9 mouse cellular contexts compared by ENCODE assay signal in genomic region chr5:148959068-148959990, GRCm38 (mm10). TPM values are rescaled to one million over a fixed set of nuclear protein-coding genes. Genes with fewer than 3 reads are reported as not detected.
DNase-seq lines count a peak whose midpoint lies in the region; ATAC-seq and TF ChIP-seq lines count a peak whose summit lies in the region.
"Had no signal": no experiment of that assay in that cellular context is flagged by ENCODE, and none has a peak within 500 bp of the region (broad histone marks: within the 10 kb centered on the region; RNA-seq: fewer than 3 reads in every experiment).

No protein-coding gene starts in this region.

- peak; percentile 81 for ATAC-seq in forebrain, embryonic 16.5 days
- peak; percentile 66 for ATAC-seq in hindbrain, embryonic 15.5 days (ENCODE audit: low FRiP score, low read depth)
- peak; percentile 90 for ATAC-seq in lung, postnatal 0 days

- H3K27ac ChIP-seq in forebrain, embryonic 16.5 days (ENCODE audit: low read length): no peak overlapping the region
- H3K27ac ChIP-seq in hindbrain, embryonic 15.5 days (replicated peaks): no peak overlapping the region
- no peak overlapping the region; the same call in 1 of the 2 replicates for H3K27ac ChIP-seq in lung, postnatal 0 days (ENCODE audit: low read length)

- H3K4me1 ChIP-seq in forebrain, embryonic 16.5 days (replicated peaks; ENCODE audit: control insufficient read depth, insufficient read depth, low read length): peaks cover 13% of the 10 kb centered on the region
- peaks cover 16% of the 10 kb centered on the region for H3K4me1 ChIP-seq in hindbrain, embryonic 15.5 days (replicated peaks)
- peaks cover 6% of the 10 kb centered on the region; the same call in 1 of the 2 replicates for H3K4me1 ChIP-seq in lung, postnatal 0 days (ENCODE audit: insufficient read depth, low read depth, low read length)

- no peaks in the 10 kb centered on the region for H3K36me3 ChIP-seq in forebrain, embryonic 16.5 days (ENCODE audit: control insufficient read depth, insufficient read depth)
- no peaks in the 10 kb centered on the region for H3K36me3 ChIP-seq in hindbrain, embryonic 15.5 days
- no peaks in the 10 kb centered on the region for H3K36me3 ChIP-seq in lung, postnatal 0 days (ENCODE audit: insufficient read depth, low read length)

- peak overlapping the region; percentile 48 for H3K4me3 ChIP-seq in forebrain, embryonic 16.5 days (replicated peaks; ENCODE audit: low read length)
- peak overlapping the region; percentile 42 for H3K4me3 ChIP-seq in hindbrain, embryonic 15.5 days
- peak overlapping the region; percentile 32 for H3K4me3 ChIP-seq in lung, postnatal 0 days (ENCODE audit: low read depth, low read length)

- 2% methylated on average over 38 of the region's 39 CpGs for WGBS in forebrain, embryonic 16.5 days
- WGBS in hindbrain, embryonic 15.5 days: 2% methylated on average over 39 of the region's 39 CpGs
- WGBS in lung, postnatal 0 days: 1% methylated on average over 39 of the region's 39 CpGs

- peak overlapping the region; percentile 57 for H3K9ac ChIP-seq in forebrain, embryonic 16.5 days (replicated peaks; ENCODE audit: low read depth, low read length)
- H3K9ac ChIP-seq in hindbrain, embryonic 15.5 days: peak overlapping the region; percentile 45
- peak overlapping the region; percentile 3; the same call in 1 of the 2 replicates for H3K9ac ChIP-seq in lung, postnatal 0 days (replicated peaks; ENCODE audit: low read depth)

- no peak for TF ChIP-seq EP300 in lung, postnatal 0 days (IDR thresholded peaks at IDR 0.05)

- no peaks in the 10 kb centered on the region for H3K9me3 ChIP-seq in forebrain, embryonic 16.5 days (ENCODE audit: control insufficient read depth, low read length)
- no peaks in the 10 kb centered on the region for H3K9me3 ChIP-seq in hindbrain, embryonic 15.5 days
- H3K9me3 ChIP-seq in lung, postnatal 0 days (ENCODE audit: low read length): no peaks in the 10 kb centered on the region

- H3K4me2 ChIP-seq in forebrain, embryonic 16.5 days (ENCODE audit: low read length): peak overlapping the region; percentile 86
- peak overlapping the region; percentile 91 for H3K4me2 ChIP-seq in hindbrain, embryonic 15.5 days
- peak overlapping the region; percentile 79 for H3K4me2 ChIP-seq in lung, postnatal 0 days (replicated peaks; ENCODE audit: low read depth, low read length)

- TF ChIP-seq CTCF in lung, postnatal 0 days (IDR thresholded peaks at IDR 0.05): no peak

- DNase-seq in MEL-GATA-1-ER (ENCODE audit: extremely low read depth, low read depth): peak; percentile 89
- DNase-seq in cerebellum, adult 11 months: peak; percentile 65
- peak; percentile 53 to 65 for DNase-seq in layer of hippocampus, postnatal 25 days (ENCODE audit: extremely low spot score in 1 of 2, low spot score in 1 of 2)
- DNase-seq in lung, postnatal 0 days (ENCODE audit: low spot score): peak; percentile 83
- peak; percentile 63 for DNase-seq in retina, postnatal 1 day
- DNase-seq in thymus, postnatal 36 days: peak; percentile 86 to 93

- no peaks in the 10 kb centered on the region for H3K27me3 ChIP-seq in forebrain, embryonic 16.5 days (replicated peaks; ENCODE audit: control insufficient read depth, insufficient read depth, low read length)
- no peaks in the 10 kb centered on the region for H3K27me3 ChIP-seq in hindbrain, embryonic 15.5 days
- no peaks in the 10 kb centered on the region for H3K27me3 ChIP-seq in lung, postnatal 0 days (replicated peaks; ENCODE audit: insufficient read depth, low read length)

RNA-seq across cellular contexts. Expression of gene Katnal1, which starts 30.2 kb away (rescaled TPM):
- 39.6 and 44.3 TPM in 2 replicates for polyA plus RNA-seq in forebrain, embryonic 16.5 days (2015; fragmentation: Nextera tagmentation; extraction: Ambion mirVana)
- polyA plus RNA-seq in hindbrain, embryonic 15.5 days (2015; fragmentation: Nextera tagmentation; extraction: Ambion mirVana): 35.8 and 36.5 TPM in 2 replicates
- 10 to 100 TPM; 60.1 to 63.6 TPM for total RNA-seq in layer of hippocampus, postnatal 25 days (2021)
- 4.3 and 5.0 TPM in 2 replicates for polyA plus RNA-seq in lung, postnatal 0 days (2015; fragmentation: Nextera tagmentation; extraction: Ambion mirVana)

RNA-seq across cellular contexts. Expression of gene Gm42791, which starts 35.6 kb away (rescaled TPM):
- 4.4 and 5.8 TPM in 2 replicates for polyA plus RNA-seq in forebrain, embryonic 16.5 days (2015; fragmentation: Nextera tagmentation; extraction: Ambion mirVana)
- polyA plus RNA-seq in hindbrain, embryonic 15.5 days (2015; fragmentation: Nextera tagmentation; extraction: Ambion mirVana): 2.1 and 4.3 TPM in 2 replicates
- 10 to 100 TPM; 18.9 to 21.1 TPM for total RNA-seq in layer of hippocampus, postnatal 25 days (2021)
- 0.78 and 1.2 TPM in 2 replicates for polyA plus RNA-seq in lung, postnatal 0 days (2015; fragmentation: Nextera tagmentation; extraction: Ambion mirVana)
- polyA plus RNA-seq: gonadal fat pad, adult 2 months had no signal

Comparison
In these comparisons a context has a peak if more than half of its experiments do, and no peak if none do; other contexts are left out.
1. H3K9ac ChIP-seq: peak in every context shown above with its lines; median percentile 57 in forebrain, embryonic 16.5 days; 45 in hindbrain, embryonic 15.5 days; 3 in lung, postnatal 0 days.